Mouse (Mus musculus) induced T-regulatory cell, adult 2 months (primary cell): ENCODE data around the gene Shld2.

ENCODE experiments used
- DNase-seq: peaks from one replicate; pipeline ENCODE4 v3.0.0-alpha.2; 2012; ENCODE audit warnings: low read depth

Gene Shld2

GRCm38 (mm10) chr14:34219786-34220198 lies 90.5 kb downstream of the Shld2 start:
- no peak for DNase-seq

GRCm38 (mm10) chr14:34219295-34219694 lies 91.0 kb downstream of the Shld2 start, which contains the start of gene Syt15:
Syt15 (plus strand) TSS chr14:34219595.
- no peak for DNase-seq

- DNase-seq, result no peak
These were observed 94.7 kb downstream of the Shld2 start for GRCm38 (mm10) chr14:34215451-34216127.

GRCm38 (mm10) chr14:34209942-34210341 lies 100.4 kb downstream of the Shld2 start:
- DNase-seq, result no peak

- no peak for DNase-seq
These were observed 101.2 kb downstream of the Shld2 start for GRCm38 (mm10) chr14:34209080-34209479.

DNA sequence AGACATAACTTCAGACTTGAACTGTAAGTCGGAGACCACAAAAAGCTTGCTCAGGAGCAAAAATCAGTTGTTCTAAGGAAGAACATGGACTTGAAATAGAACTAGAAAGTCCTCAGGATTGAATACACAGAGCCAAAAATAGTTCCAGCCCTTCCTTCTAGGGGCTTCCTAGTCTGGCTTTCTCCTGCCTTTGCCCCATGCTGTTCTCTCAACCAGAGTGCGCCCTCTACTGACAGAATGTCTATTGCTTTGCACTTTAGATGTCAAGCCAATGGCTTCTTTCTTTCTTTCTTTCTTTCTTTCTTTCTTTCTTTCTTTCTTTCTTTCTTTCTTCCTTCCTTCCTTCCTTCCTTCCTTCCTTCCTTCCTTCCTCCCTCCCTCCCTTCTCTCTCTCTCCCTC lies 101.6 kb downstream of the Shld2 start:
- peak; percentile 44 for DNase-seq

- no peak for DNase-seq
These were observed 102.3 kb downstream of the Shld2 start for GRCm38 (mm10) chr14:34207996-34208395.

DNA sequence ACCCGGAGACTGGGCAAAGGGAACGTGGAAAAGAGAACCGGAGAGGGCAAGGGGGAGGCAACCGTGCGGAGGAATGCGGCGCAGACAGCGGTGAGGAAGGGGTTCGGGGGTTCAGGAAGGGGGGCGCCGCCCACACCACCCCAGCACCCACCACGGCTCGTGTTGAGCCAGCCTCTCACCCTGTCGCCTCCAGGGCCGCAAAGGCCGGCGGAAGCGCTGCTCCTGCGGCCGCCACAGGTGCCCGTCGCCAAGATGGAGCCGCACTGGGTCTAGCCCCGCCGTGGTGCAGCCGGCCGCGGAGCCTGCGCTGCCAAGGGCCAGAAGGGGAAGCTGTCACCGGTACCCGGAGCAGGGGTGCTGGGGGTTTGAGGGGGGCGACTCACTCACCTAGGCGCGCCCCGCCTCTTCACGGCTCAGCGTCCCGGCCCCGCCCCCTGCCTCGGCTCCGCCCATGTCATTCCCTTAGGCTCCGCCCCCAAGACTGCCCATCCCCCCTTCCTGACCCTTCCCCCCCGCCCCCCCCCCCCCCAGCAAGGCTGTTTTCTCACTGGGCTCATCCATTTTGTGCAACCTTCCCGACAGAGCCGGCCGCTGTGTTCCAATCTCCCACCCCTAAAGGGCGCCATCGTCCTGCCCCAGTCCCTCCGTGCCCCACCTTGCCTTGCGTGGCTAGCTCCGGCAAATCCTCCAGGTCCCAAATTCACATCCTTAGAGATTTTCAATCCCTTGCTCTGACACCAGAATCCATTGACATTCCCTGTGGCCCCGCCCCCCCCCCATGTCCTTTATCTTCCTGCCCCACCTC lies 108.9 kb downstream of the Shld2 start, which contains the start of gene Gprin2:
Gene Gprin2, minus strand, starts transcription at position 423 of the 805 bp plus-strand sequence.
- DNase-seq, result peak; percentile 6

- no peak for DNase-seq
These were observed 109.5 kb downstream of the Shld2 start for GRCm38 (mm10) chr14:34200738-34201230.

DNA sequence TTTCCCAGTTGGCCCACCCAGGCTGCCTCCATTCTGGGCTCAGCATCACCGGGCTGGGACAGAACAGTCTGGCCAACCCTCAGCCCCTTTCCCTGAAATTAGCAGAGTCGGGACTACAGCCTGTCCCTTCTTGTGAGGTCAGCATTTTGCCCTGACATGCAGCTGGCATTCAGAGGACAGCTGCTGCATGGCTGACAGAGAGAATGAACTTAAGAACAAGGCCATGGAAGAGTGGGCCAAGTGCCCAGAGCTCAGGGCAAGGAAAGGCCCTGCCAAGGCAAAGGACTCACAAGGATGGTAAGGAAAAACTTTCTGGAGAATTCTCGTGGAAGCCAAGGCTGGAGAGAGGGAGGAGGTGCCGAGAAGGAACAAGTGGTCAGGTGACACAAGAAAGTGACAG lies 113.6 kb downstream of the Shld2 start:
- DNase-seq, result no peak

DNA sequence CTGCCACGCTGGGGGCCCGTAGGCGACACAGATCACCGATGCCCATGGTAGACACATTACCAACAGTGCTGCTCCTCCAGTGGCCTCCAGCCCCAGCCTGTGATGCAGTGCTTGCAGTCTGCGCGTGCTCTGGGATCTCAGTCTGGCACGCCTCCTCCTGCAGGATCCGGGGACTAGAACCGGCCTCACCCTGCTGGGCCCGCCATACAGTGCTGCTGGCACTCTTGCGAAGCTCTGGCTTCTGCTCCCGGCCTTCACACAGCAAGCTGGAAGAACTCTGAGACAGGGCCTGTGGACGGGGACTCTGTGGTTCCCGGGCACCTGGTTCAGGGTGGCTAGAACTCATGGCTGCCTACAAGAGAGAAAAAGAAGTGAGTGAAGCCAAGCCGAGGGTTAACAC lies 114.8 kb downstream of the Shld2 start:
- DNase-seq, result no peak

GRCm38 (mm10) chr14:34193879-34194278 lies 116.4 kb downstream of the Shld2 start:
- no peak for DNase-seq

- DNase-seq, result no peak
These were observed 119.9 kb downstream of the Shld2 start for GRCm38 (mm10) chr14:34190361-34190760.

- peak; percentile 57 for DNase-seq
These were observed 121.7 kb downstream of the Shld2 start for GRCm38 (mm10) chr14:34188629-34189028.
